Mouse (Mus musculus) cortical plate, adult 2 months (tissue): Measurements from ENCODE around the gene Gtf2h3.

Experiments
- CTCF ChIP-seq: fragments of 200-500 bp; IDR thresholded peaks from 2 replicates; pipeline ENCODE4 v1.5.1; 2011; ENCODE audit warnings: mild to moderate bottlenecking, control low read depth, low read length; ENCODE audit not compliant: insufficient read depth; ENCODE audit errors: extremely low read depth
- POLR2A ChIP-seq: fragments of 200-500 bp; IDR thresholded peaks from 2 replicates; pipeline ENCODE4 v1.6.1; 2011; ENCODE audit warnings: mild to moderate bottlenecking, low read length, control low read depth; ENCODE audit not compliant: insufficient read depth; ENCODE audit errors: extremely low read depth

DNA sequence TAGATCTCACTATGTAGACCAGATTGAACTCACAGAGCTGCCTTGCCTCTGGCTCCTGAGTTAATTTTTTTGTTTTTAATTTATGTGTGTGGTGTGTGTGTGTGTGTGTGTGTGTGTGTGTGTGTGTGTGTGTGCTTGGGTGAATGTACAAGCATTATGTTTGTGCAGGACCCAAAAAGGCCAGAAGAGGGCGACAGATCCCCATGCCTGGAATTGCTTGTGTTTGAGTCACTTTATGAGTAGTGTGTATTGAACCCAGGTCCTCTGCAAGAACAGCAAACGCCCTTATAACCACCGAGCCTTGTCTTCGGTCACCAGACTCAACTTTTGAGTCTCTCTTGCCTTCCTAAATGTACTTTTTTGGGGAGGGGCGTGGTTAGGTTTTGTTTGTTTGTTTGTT is 23.4 kb downstream of the Gtf2h3 start:
- TF ChIP-seq CTCF (peak; percentile 63), POLR2A (no peak)
